Mouse (Mus musculus): ENCODE data around the gene Iqch. TPM values are rescaled to one million over a fixed set of nuclear protein-coding genes. Genes with fewer than 3 reads are reported as not detected.

The Iqch gene
- 0.06 and 0.13 TPM in 2 replicates for polyA plus RNA-seq (2015; fragmentation: Nextera tagmentation; extraction: Ambion mirVana)

DNA sequence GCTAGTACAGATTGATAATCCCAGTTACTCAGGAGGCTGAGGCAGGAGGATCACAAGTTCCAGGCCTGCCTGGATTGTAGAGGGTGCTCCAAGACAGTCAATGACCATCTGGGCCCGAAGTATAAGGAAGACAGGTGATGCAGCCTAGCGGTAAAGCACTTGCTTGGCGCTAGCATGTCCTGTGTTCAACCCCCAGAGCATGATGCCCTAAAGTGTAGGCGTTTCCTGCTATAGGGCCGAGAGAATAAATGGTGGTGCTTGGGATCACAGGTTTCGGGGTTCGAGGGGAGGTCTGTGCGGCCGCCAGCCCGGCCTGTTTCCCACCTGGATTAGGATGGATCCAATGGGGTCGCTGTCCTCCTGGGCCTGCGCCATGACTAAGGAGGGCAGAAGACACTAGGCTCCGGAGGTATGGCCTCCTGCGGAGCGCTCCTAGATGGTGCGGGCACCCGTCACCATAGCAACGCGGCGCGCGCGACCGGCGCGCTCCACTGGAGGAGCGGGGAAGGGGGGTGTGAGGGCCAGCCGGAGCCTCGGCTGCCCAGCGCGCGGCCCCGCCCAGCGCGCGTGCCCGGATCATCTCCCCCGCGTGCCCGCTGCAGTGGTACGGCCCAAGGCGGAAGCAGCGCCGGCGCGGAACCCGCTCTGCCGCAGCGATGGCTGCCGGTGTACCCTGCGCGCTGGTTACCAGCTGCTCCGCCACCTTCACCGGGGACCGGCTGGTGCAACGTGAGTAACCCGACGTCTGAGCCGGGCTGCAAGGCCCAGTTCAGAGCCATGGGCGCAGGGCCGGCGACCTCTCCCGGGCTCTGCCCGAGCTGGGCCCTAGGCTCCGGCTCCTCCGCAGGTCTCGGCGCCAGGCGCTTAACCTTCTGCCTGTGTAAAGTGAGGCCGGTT is at the start of gene Iqch, which contains the start of gene Aagab:
Gene Iqch (minus strand): TSS at position 451 of the 897 bp plus-strand sequence.
Gene Aagab (plus strand): TSS at position 618 of the 897 bp plus-strand sequence.
- Histone ChIP-seq H3K4me3 (peak within 1 kb of the TSS; percentile 82), H3K4me1 (peaks cover 22% of the 10 kb centered on the region), H3K36me3 (no peaks in the 10 kb centered on the region), H3K27ac (no peak within 1 kb of the TSS), H3K4me2 (peak within 1 kb of the TSS; percentile 70), H3K27me3 (no peaks in the 10 kb centered on the region), H3K9ac (peak within 1 kb of the TSS; percentile 77), H3K9me3 (no peaks in the 10 kb centered on the region)
- peak; percentile 94 for ATAC-seq (ENCODE audit: insufficient number of reproducible peaks, low FRiP score, low TSS enrichment, low read depth)
- 2% methylated on average over 65 of the region's 70 CpGs for WGBS

DNA sequence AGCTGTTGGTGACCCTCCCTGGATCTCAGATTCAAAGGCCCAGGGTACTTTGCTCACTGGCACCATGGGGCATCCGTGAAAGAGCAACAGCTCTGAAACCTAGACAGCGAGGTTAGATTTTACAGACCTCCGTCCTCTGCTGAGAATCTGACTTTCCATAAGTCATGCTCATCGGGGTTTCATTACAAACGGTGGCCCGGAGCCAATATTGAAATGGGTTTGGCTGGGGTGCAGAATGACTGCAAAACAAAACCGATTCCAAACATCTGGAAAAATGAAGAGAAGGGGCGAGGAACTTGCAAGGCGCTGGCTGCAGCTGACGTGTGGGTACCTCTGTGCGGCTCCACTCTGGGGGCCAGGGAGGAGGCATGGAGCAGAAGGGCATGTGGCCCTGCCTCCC is 49.3 kb upstream of the Iqch start:
- H3K27me3 ChIP-seq = no peaks in the 10 kb centered on the region
- 26% methylated on average over 11 of the region's 11 CpGs for WGBS
- H3K4me3 ChIP-seq = no peak overlapping the region
- peak; percentile 61; the same call in 1 of the 2 replicates for ATAC-seq (ENCODE audit: insufficient number of reproducible peaks, low FRiP score, low TSS enrichment, low read depth)
- H3K4me1 ChIP-seq = peaks cover 85% of the 10 kb centered on the region
- H3K9ac ChIP-seq = no peak overlapping the region
- peak overlapping the region; percentile 89 for H3K27ac ChIP-seq
- H3K9me3 ChIP-seq = no peaks in the 10 kb centered on the region
- 0 out of 2 replicates have a peak overlapping the region, but pooled peaks have one; percentile 6 for H3K4me2 ChIP-seq
- H3K36me3 ChIP-seq = peaks cover 45% of the 10 kb centered on the region

DNA sequence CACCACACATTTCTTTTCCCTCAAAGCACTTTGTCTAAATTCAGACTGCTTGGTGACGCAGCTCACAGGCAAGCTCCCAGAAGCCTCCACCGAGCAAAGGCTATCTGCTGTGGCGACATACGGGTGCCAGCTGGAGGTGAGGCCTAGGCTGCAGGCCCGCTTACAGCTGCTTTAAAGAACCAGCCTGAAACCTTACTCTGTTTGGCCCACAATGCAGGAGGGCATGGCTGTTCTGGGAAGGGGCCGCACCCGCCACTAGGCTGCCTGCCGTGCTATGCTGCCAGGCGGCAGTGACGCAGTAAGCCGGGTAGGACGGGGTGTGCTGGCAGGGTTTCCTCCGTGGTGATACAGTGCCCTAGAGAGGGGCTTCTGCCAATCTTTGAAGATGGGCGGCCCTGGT is 48.6 kb upstream of the Iqch start:
- WGBS = 48% methylated on average over 14 of the region's 14 CpGs
- 0 out of 2 replicates have a peak overlapping the region, but pooled peaks have one; percentile 6 for H3K4me2 ChIP-seq
- H3K4me1 ChIP-seq = peaks cover 78% of the 10 kb centered on the region
- no peak overlapping the region for H3K9ac ChIP-seq
- H3K4me3 ChIP-seq = no peak overlapping the region
- peak; percentile 50 for ATAC-seq (ENCODE audit: insufficient number of reproducible peaks, low FRiP score, low TSS enrichment, low read depth)
- H3K9me3 ChIP-seq = no peaks in the 10 kb centered on the region
- peaks cover 52% of the 10 kb centered on the region for H3K36me3 ChIP-seq
- peak overlapping the region; percentile 89 for H3K27ac ChIP-seq
- H3K27me3 ChIP-seq = no peaks in the 10 kb centered on the region

DNA sequence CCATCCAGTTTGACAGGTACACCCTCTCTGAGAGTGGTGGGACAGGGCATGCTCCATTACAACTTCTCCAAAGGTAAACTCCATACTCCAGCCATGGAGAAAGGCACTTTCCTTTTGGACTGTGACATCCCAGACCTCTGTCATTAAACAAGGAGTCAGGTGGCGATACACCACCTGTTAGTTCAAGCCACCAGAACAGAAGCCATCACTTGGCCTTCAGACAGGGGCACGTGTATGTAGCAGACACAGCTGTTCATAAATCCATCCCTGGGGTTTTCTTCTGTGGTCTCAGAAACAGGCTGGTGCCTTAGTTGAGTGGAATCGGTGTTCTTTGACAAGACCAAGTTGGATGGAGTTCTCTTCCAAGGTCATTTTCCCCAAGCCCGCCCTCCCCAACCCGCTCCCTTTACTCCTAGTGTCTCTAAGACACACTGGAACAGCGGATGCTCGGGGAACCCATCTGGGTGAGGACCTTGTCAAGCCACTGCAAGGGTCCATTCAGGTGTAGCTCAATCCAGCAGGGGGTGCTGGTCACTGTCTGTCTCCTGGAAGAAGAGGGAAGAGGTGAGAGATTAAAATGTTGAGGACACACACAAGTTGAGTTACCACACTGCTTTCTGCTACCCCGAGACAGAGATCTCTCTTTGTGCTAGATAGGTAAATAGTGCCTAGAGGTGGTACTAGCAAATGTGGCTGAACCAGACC is 47.7 kb upstream of the Iqch start:
- Histone ChIP-seq H3K27ac (peak overlapping the region; percentile 89), H3K4me3 (no peak overlapping the region), H3K9me3 (no peaks in the 10 kb centered on the region), H3K4me2 (no peak overlapping the region), H3K27me3 (no peaks in the 10 kb centered on the region), H3K9ac (no peak overlapping the region), H3K4me1 (peaks cover 69% of the 10 kb centered on the region), H3K36me3 (peaks cover 48% of the 10 kb centered on the region)
- WGBS = 82% methylated on average over 8 of the region's 8 CpGs
- ATAC-seq (ENCODE audit: insufficient number of reproducible peaks, low FRiP score, low TSS enrichment, low read depth) = no peak

DNA sequence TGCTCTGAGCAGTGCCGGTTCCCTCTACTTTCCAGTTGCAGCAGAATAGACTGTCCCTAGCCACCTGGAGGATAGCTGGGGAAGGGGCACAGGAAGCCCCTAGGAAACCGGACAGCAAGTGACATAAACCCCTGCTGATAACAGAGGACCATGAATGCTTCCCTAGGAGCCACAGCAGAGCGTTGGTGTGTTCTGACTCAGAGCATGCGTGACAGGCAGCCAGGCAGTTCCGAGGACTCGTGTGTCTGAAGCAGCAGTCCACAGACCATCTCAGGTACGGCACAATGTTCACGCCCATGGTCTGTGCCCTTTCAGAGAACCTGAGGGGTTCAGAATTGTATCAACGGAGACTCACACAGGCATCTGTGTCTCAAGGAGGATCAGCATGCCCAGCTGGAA is 46.2 kb upstream of the Iqch start:
- 81% methylated on average over 9 of the region's 9 CpGs for WGBS
- H3K9me3 ChIP-seq = no peaks in the 10 kb centered on the region
- no peak overlapping the region for H3K4me2 ChIP-seq
- no peak for ATAC-seq (ENCODE audit: insufficient number of reproducible peaks, low FRiP score, low TSS enrichment, low read depth)
- H3K9ac ChIP-seq = no peak overlapping the region
- H3K27ac ChIP-seq = peak overlapping the region; percentile 13; the same call in 1 of the 2 replicates
- no peaks in the 10 kb centered on the region for H3K27me3 ChIP-seq
- H3K4me3 ChIP-seq = no peak overlapping the region
- peaks cover 55% of the 10 kb centered on the region for H3K4me1 ChIP-seq
- peaks cover 44% of the 10 kb centered on the region for H3K36me3 ChIP-seq

DNA sequence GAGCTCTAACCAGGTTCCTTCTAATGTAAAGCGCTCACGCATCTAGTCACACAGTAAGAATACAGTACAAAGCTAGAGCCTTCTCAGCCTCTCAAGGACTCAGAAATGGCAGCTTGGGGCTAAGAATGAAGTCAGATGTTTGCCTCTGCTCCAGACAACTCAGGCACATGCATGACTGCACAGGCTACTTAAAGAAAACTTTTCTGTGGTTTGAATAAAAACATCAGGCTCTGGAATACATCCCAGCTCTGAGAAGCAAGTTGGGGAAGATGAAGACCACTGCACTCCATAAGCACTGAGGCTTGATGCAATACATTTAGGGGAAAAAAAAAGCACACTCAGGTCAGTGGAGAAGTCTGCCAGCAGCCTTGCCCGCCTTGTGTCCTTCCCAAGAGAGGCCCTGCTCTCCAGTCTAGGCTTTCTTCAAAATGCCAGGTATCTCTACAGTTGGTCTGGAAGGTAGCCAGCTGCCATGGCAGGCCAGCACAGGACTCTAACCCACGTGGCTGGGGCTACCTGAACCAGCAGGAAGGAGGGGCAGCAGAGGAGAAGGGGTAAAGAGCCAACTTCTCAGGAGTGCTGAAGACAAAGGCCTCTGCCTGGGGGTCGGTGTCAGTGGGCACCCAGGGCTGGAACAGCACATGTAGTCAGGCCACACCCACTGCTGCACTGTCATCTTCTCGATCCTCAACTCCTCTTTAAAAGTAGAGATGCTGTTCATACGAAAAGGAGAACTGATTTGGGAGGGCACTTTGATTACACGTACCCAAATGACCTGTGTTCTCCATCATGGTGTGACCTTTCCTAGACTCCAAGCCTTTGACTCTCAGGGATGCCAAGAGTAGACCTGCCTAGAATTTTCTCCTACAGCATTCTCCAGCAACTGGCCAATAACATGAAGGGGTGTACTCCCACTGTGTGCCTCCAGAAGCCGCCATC is 45.6 kb upstream of the Iqch start:
- Histone ChIP-seq H3K4me1 (peaks cover 48% of the 10 kb centered on the region), H3K4me2 (no peak overlapping the region), H3K9me3 (no peaks in the 10 kb centered on the region), H3K27me3 (no peaks in the 10 kb centered on the region), H3K9ac (no peak overlapping the region), H3K36me3 (peaks cover 47% of the 10 kb centered on the region), H3K27ac (peak overlapping the region; percentile 71), H3K4me3 (no peak overlapping the region)
- ATAC-seq (ENCODE audit: insufficient number of reproducible peaks, low FRiP score, low TSS enrichment, low read depth) = no peak
- 69% methylated on average over 9 of the region's 9 CpGs for WGBS

DNA sequence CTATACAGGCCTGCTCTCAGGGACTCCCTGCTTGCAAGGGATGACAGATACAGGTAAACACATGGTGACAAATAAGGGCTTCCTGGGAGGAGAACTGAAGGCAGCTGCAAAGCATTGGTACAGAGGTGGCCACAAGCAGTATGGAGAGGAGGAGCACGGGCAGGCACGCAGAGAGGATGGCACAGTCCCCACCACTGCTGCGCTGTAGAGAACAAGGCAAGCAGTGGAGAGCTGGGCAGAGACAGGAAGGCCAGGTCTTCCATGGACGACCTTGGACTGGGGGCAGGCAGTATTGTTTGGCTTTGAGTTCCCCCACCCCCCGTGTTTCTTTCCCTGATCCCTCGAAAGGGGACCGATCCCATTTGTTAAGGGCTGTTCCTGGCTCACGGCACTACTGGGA is 42.8 kb upstream of the Iqch start:
- Histone ChIP-seq H3K9ac (no peak overlapping the region), H3K4me3 (no peak overlapping the region), H3K4me1 (peaks cover 20% of the 10 kb centered on the region), H3K27ac (no peak overlapping the region), H3K9me3 (no peaks in the 10 kb centered on the region), H3K4me2 (no peak overlapping the region), H3K27me3 (no peaks in the 10 kb centered on the region), H3K36me3 (peaks cover 53% of the 10 kb centered on the region)
- no peak for ATAC-seq (ENCODE audit: insufficient number of reproducible peaks, low FRiP score, low TSS enrichment, low read depth)
- 88% methylated on average over 8 of the region's 8 CpGs for WGBS

DNA sequence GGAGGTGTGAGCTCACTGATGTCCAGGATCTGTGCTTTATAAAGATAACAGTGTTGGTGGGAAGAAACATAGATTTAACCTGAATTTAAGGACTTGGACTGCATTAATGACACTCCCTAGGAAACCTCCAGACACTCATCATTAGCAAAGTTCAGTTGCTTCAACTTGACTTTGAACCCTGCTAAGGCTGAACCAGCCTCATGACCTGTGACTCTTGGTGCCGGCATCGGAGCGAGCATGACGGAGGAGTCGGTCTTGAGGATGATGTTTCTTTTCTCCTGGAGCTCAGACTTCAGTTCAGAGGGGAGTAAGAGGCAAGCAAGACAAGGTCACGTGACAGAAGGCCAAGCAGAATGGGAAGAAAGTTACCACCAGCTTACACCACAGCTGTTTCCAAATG is 41.7 kb upstream of the Iqch start:
- 94% methylated on average over 6 of the region's 6 CpGs for WGBS
- Histone ChIP-seq H3K4me3 (no peak overlapping the region), H3K9me3 (no peaks in the 10 kb centered on the region), H3K27ac (no peak overlapping the region), H3K27me3 (no peaks in the 10 kb centered on the region), H3K9ac (no peak overlapping the region), H3K36me3 (peaks cover 48% of the 10 kb centered on the region), H3K4me2 (no peak overlapping the region), H3K4me1 (peaks cover 16% of the 10 kb centered on the region)
- ATAC-seq (ENCODE audit: insufficient number of reproducible peaks, low FRiP score, low TSS enrichment, low read depth) = no peak

DNA sequence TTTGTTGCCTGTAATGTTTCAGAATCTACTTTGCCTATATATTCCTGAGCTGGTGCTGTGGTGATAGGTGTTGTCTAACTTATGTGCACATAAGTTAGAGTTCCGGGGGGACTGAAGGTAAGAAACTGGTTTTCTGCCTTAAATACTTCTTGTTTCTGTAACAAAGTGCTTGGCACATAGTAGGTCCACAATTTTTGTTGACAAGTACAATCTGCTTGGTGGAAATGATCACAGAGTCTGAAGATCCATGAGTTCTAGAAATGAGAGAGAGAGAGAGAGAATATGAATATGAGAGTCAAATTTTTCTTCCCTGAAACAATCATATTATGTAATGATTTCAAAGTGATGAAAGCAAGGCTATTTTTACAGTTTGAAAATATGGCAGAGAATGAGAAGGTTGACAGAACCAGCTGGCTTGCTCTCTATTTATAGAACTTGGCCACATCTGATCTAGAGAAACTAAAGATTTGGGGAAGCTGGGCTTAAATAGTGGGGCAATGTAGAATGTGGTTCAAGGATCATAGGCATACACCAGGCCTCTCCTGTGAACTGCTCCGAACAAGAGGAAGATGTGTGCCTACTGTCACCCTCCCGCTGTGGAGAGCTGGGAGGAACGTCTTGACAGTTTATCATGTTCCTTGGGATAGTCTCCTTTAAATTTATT is 39.8 kb upstream of the Iqch start:
- Histone ChIP-seq H3K27me3 (no peaks in the 10 kb centered on the region), H3K9me3 (no peaks in the 10 kb centered on the region), H3K4me2 (no peak overlapping the region), H3K27ac (no peak overlapping the region), H3K9ac (no peak overlapping the region), H3K36me3 (peaks cover 49% of the 10 kb centered on the region), H3K4me3 (no peak overlapping the region), H3K4me1 (no peaks in the 10 kb centered on the region)
- ATAC-seq (ENCODE audit: insufficient number of reproducible peaks, low FRiP score, low TSS enrichment, low read depth) = no peak
- WGBS = 91% methylated on average over 4 of the region's 4 CpGs

DNA sequence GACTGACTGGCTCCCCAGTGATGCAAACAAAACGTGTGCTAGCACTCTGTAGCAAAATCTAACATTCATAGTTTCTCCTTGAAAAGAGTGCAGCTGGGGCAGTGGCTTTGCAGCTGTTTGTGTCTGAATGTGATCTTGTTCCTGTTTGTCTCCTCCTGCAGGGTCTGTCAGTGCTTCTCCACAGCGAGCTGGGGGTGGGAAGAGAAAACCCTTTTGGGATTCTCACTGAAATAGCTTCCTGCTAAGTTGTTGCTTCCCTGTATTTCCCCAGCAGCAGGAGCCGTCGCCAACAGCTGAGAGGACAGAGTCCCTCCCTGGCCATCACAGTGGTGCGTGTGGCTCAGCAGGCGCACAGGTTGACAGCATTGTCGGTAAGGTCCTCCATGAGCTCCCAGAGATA is 33.8 kb upstream of the Iqch start:
- Histone ChIP-seq H3K9me3 (no peaks in the 10 kb centered on the region), H3K4me2 (no peak overlapping the region), H3K27me3 (no peaks in the 10 kb centered on the region), H3K9ac (no peak overlapping the region), H3K4me1 (no peaks in the 10 kb centered on the region), H3K27ac (no peak overlapping the region), H3K4me3 (no peak overlapping the region), H3K36me3 (peaks cover 36% of the 10 kb centered on the region)
- ATAC-seq (ENCODE audit: insufficient number of reproducible peaks, low FRiP score, low TSS enrichment, low read depth) = no peak
- WGBS = 73% methylated on average over 7 of the region's 7 CpGs

DNA sequence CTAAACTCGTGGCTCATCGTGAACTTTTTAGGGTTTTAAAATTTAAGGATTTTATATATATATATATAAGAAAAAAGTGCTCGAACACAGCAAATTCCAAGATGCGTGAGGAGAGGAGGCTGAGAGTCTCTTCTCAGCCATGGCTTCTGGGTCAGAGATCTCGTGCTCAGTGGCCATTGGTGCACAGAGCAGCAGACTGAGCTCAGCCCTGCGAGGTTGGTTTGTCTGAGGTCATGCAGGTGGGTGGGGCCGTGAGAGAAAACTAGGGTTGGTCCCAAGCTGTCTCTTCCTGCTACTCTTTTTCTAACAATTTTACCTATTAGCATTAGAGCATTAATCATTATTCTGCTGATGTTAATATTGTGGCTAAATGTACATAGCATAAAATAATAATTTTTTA is 31.0 kb upstream of the Iqch start:
- H3K4me1 ChIP-seq = no peaks in the 10 kb centered on the region
- WGBS = 77% methylated on average over 7 of the region's 7 CpGs
- no peak overlapping the region for H3K9ac ChIP-seq
- H3K4me2 ChIP-seq = no peak overlapping the region
- no peak overlapping the region for H3K4me3 ChIP-seq
- H3K27me3 ChIP-seq = no peaks in the 10 kb centered on the region
- H3K9me3 ChIP-seq = no peaks in the 10 kb centered on the region
- no peak overlapping the region for H3K27ac ChIP-seq
- H3K36me3 ChIP-seq = peaks cover 36% of the 10 kb centered on the region
- ATAC-seq (ENCODE audit: insufficient number of reproducible peaks, low FRiP score, low TSS enrichment, low read depth) = no peak
